Mouse (Mus musculus): ENCODE results near the gene Zfp160. TPM values are rescaled to one million over a fixed set of nuclear protein-coding genes. Genes with fewer than 3 reads are reported as not detected.

Gene Zfp160
- 8.7 and 14.7 TPM in 2 replicates for polyA plus RNA-seq (2021; fragmentation: Nextera tagmentation)
- long read RNA-seq, experiment 1, partial matches to known transcripts, result 0 of 5 reads
- long read RNA-seq, experiment 1, other reads (novel, unspliced or antisense), result 2 of 5 reads
- long read RNA-seq, experiment 2, transcript Zfp160-201 (5 exons, 3,800 nt), result major isoform, 22 of 63 reads
- long read RNA-seq, experiment 2, transcript Zfp160-205 (5 exons, 1,041 nt), result minor isoform, 13 of 63 reads
- long read RNA-seq, experiment 2, partial matches to known transcripts, result 2 of 63 reads
- long read RNA-seq, experiment 2, other reads (novel, unspliced or antisense), result 19 of 63 reads

GRCm38 (mm10) chr17:21008382-21009331 is at the start of gene Zfp160:
Zfp160 (plus strand) TSS chr17:21008903.

GRCm38 (mm10) chr17:20996364-20996763 is 12.3 kb upstream of the Zfp160 start, which contains the start of gene Vmn1r233:
Vmn1r233 (minus strand) TSS chr17:20996464.

Other genes with a start within 250 kb of the Zfp160 start
- gene Vmn1r228, start 222.7 kb upstream of the Zfp160 start, polyA plus RNA-seq (2021; fragmentation: Nextera tagmentation), result not detected in 2 replicates
- not detected in 2 replicates for gene Vmn1r229, start 197.3 kb upstream of the Zfp160 start, polyA plus RNA-seq (2021; fragmentation: Nextera tagmentation)
- gene Vmn1r230, start 168.5 kb upstream of the Zfp160 start, polyA plus RNA-seq (2021; fragmentation: Nextera tagmentation), result not detected in 2 replicates
- gene Vmn1r231, start 103.8 kb upstream of the Zfp160 start, polyA plus RNA-seq (2021; fragmentation: Nextera tagmentation), result not detected in 2 replicates
- gene Vmn1r232, start 89.2 kb upstream of the Zfp160 start, polyA plus RNA-seq (2021; fragmentation: Nextera tagmentation), result not detected in 2 replicates
- 853 and 927 TPM in 2 replicates for gene Ppp2r1a, start 63.6 kb upstream of the Zfp160 start, polyA plus RNA-seq (2021; fragmentation: Nextera tagmentation)
- gene Vmn1r233, start 12.4 kb upstream of the Zfp160 start, polyA plus RNA-seq (2021; fragmentation: Nextera tagmentation), result not detected in 2 replicates
- not detected in 2 replicates for gene Vmn1r234, start 217.2 kb downstream of the Zfp160 start, polyA plus RNA-seq (2021; fragmentation: Nextera tagmentation)
- gene Vmn1r235, start 247.5 kb downstream of the Zfp160 start, polyA plus RNA-seq (2021; fragmentation: Nextera tagmentation), result not detected in 2 replicates